Mouse (Mus musculus): ENCODE results near the gene B4galt3. TPM values are rescaled to one million over a fixed set of nuclear protein-coding genes. Genes with fewer than 3 reads are reported as not detected.
A peak's percentile ranks its signal among the peaks of the same experiment; 100 is the strongest.

B4galt3 gene
- total RNA-seq, 1 experiment from 2014 or later, result 32.4 TPM

- ATAC-seq (replicated peaks; ENCODE audit: insufficient number of reproducible peaks, low FRiP score, low TSS enrichment, poor library complexity, severe bottlenecking), result no peak
These were observed 12.3 kb upstream of the B4galt3 start for GRCm38 (mm10) chr1:171257781-171258180.

- no peak for ATAC-seq (replicated peaks; ENCODE audit: insufficient number of reproducible peaks, low FRiP score, low TSS enrichment, poor library complexity, severe bottlenecking)
These were observed 11.2 kb upstream of the B4galt3 start for GRCm38 (mm10) chr1:171258921-171259320.

GRCm38 (mm10) chr1:171260316-171260715 lies 9.8 kb upstream of the B4galt3 start:
- ATAC-seq (replicated peaks; ENCODE audit: insufficient number of reproducible peaks, low FRiP score, low TSS enrichment, poor library complexity, severe bottlenecking), result no peak

GRCm38 (mm10) chr1:171262594-171263130 lies 7.5 kb upstream of the B4galt3 start:
- peak; percentile 23; the same call in 1 of the 2 replicates for ATAC-seq (replicated peaks; ENCODE audit: insufficient number of reproducible peaks, low FRiP score, low TSS enrichment, poor library complexity, severe bottlenecking)

- ATAC-seq (replicated peaks; ENCODE audit: insufficient number of reproducible peaks, low FRiP score, low TSS enrichment, poor library complexity, severe bottlenecking), result no peak
These were observed 6.9 kb upstream of the B4galt3 start for GRCm38 (mm10) chr1:171263185-171263611.

- no peak for ATAC-seq (replicated peaks; ENCODE audit: insufficient number of reproducible peaks, low FRiP score, low TSS enrichment, poor library complexity, severe bottlenecking)
These were observed 6.3 kb upstream of the B4galt3 start for GRCm38 (mm10) chr1:171263666-171264461.

- ATAC-seq (replicated peaks; ENCODE audit: insufficient number of reproducible peaks, low FRiP score, low TSS enrichment, poor library complexity, severe bottlenecking), result no peak
These were observed 4.0 kb upstream of the B4galt3 start for GRCm38 (mm10) chr1:171265971-171266744.

GRCm38 (mm10) chr1:171268341-171268740 lies 1.8 kb upstream of the B4galt3 start:
- no peak for ATAC-seq (replicated peaks; ENCODE audit: insufficient number of reproducible peaks, low FRiP score, low TSS enrichment, poor library complexity, severe bottlenecking)

GRCm38 (mm10) chr1:171270573-171270900 lies 409 bp downstream of the B4galt3 start:
- 0 out of 2 replicates have a peak, but pooled peaks have one; percentile 0 for ATAC-seq (replicated peaks; ENCODE audit: insufficient number of reproducible peaks, low FRiP score, low TSS enrichment, poor library complexity, severe bottlenecking)

GRCm38 (mm10) chr1:171271196-171271595 lies 1.1 kb downstream of the B4galt3 start:
- ATAC-seq (replicated peaks; ENCODE audit: insufficient number of reproducible peaks, low FRiP score, low TSS enrichment, poor library complexity, severe bottlenecking), result no peak

GRCm38 (mm10) chr1:171271622-171272021 lies 1.5 kb downstream of the B4galt3 start:
- ATAC-seq (replicated peaks; ENCODE audit: insufficient number of reproducible peaks, low FRiP score, low TSS enrichment, poor library complexity, severe bottlenecking), result no peak

- no peak; the same call in 1 of the 2 replicates for ATAC-seq (replicated peaks; ENCODE audit: insufficient number of reproducible peaks, low FRiP score, low TSS enrichment, poor library complexity, severe bottlenecking)
These were observed 2.0 kb downstream of the B4galt3 start for GRCm38 (mm10) chr1:171272086-171272485.

- ATAC-seq (replicated peaks; ENCODE audit: insufficient number of reproducible peaks, low FRiP score, low TSS enrichment, poor library complexity, severe bottlenecking), result no peak
These were observed 4.0 kb downstream of the B4galt3 start for GRCm38 (mm10) chr1:171274171-171274570.

GRCm38 (mm10) chr1:171275144-171275734 lies 5.1 kb downstream of the B4galt3 start:
- ATAC-seq (replicated peaks; ENCODE audit: insufficient number of reproducible peaks, low FRiP score, low TSS enrichment, poor library complexity, severe bottlenecking), result no peak

- no peak for ATAC-seq (replicated peaks; ENCODE audit: insufficient number of reproducible peaks, low FRiP score, low TSS enrichment, poor library complexity, severe bottlenecking)
These were observed 6.1 kb downstream of the B4galt3 start for GRCm38 (mm10) chr1:171276110-171276748.

GRCm38 (mm10) chr1:171277736-171278135 lies 7.6 kb downstream of the B4galt3 start:
- ATAC-seq (replicated peaks; ENCODE audit: insufficient number of reproducible peaks, low FRiP score, low TSS enrichment, poor library complexity, severe bottlenecking), result no peak

GRCm38 (mm10) chr1:171278436-171278835 lies 8.3 kb downstream of the B4galt3 start:
- ATAC-seq (replicated peaks; ENCODE audit: insufficient number of reproducible peaks, low FRiP score, low TSS enrichment, poor library complexity, severe bottlenecking), result no peak

- ATAC-seq (replicated peaks; ENCODE audit: insufficient number of reproducible peaks, low FRiP score, low TSS enrichment, poor library complexity, severe bottlenecking), result no peak
These were observed 9.0 kb downstream of the B4galt3 start for GRCm38 (mm10) chr1:171279012-171279705.
